ENCODE assay signal across 23 mouse cellular contexts in genomic region chr12:104044343-104044742, GRCm38 (mm10). TPM values are rescaled to one million over a fixed set of nuclear protein-coding genes. Genes with fewer than 3 reads are reported as not detected.
DNase-seq lines count a peak whose midpoint lies in the region; ATAC-seq and TF ChIP-seq lines count a peak whose summit lies in the region.
"Had no signal": no experiment of that assay in that cellular context is flagged by ENCODE, and none has a peak within 500 bp of the region (broad histone marks: within the 10 kb centered on the region; RNA-seq: fewer than 3 reads in every experiment).

Gene Serpina12, minus strand, starts transcription at chr12:104044443.

- no peak within 1 kb of the TSS for H3K4me3 ChIP-seq in liver, adult 2 months (ENCODE audit: insufficient read depth, low read depth, low read length)
- H3K4me3 ChIP-seq in liver, postnatal 0 days (ENCODE audit: low read depth, low read length), result no peak within 1 kb of the TSS
- H3K4me3 ChIP-seq: embryonic facial prominence, embryonic 13.5 days; embryonic facial prominence, embryonic 15.5 days; erythroblast, embryonic 14.5 days; forebrain, embryonic 10.5 days; forebrain, embryonic 12.5 days had no signal

- DNase-seq in liver, adult 2 months (ENCODE audit: extremely low read depth, low read depth, low spot score), result no peak
- no peak for DNase-seq in liver, postnatal 0 days
- no peak for DNase-seq in urinary bladder, postnatal 10 days (ENCODE audit: low spot score)
- DNase-seq: adrenal gland, adult 2 months; adrenal gland, postnatal 10 days; adrenal gland, postnatal 25 days; cerebellum, adult 11-12 months; cerebellum, adult 2 months; cerebellum, adult 9-10 months; cerebellum, postnatal 10 days; cerebellum, postnatal 25 days; embryo, embryonic 11 days had no signal

- peak within 1 kb of the TSS; percentile 70 for H3K27ac ChIP-seq in liver, adult 2 months (replicated peaks; ENCODE audit: insufficient read depth, low read depth, low read length)
- no peak within 1 kb of the TSS for H3K27ac ChIP-seq in liver, postnatal 0 days (ENCODE audit: low read depth)
- H3K27ac ChIP-seq: embryonic facial prominence, embryonic 13.5 days; embryonic facial prominence, embryonic 15.5 days; forebrain, embryonic 10.5 days; forebrain, embryonic 12.5 days had no signal

- no peak for TF ChIP-seq POLR2A in liver, adult 2 months (IDR thresholded peaks at IDR 0.05; ENCODE audit: extremely low read depth, insufficient read depth, low read length)

- ATAC-seq in liver, postnatal 0 days, result no peak
- ATAC-seq in common myeloid progenitor, adult 5-6 weeks (replicated peaks; ENCODE audit: low read depth, poor library complexity, severe bottlenecking), result peak; percentile 42; the same call in 1 of the 2 replicates
- ATAC-seq in granulocyte monocyte progenitor cell, adult 5-6 weeks (replicated peaks; ENCODE audit: poor library complexity, severe bottlenecking), result peak; percentile 38
- ATAC-seq: forebrain, embryonic 14.5 days; forebrain, embryonic 16.5 days had no signal

- H3K27me3 ChIP-seq in liver, adult 2 months (ENCODE audit: control insufficient read depth, insufficient read depth, low read length), result no peaks in the 10 kb centered on the region
- no peaks in the 10 kb centered on the region for H3K27me3 ChIP-seq in liver, postnatal 0 days (ENCODE audit: insufficient read depth, low read length)
- H3K27me3 ChIP-seq: embryonic facial prominence, embryonic 13.5 days; embryonic facial prominence, embryonic 15.5 days; forebrain, embryonic 12.5 days had no signal

- WGBS in liver, adult 2 months, result 86% methylated on average over 7 of the region's 7 CpGs
- WGBS in liver, postnatal 0 days (ENCODE audit: insufficient replicate concordance), result 74% methylated on average over 7 of the region's 7 CpGs

- no peak within 1 kb of the TSS for H3K9ac ChIP-seq in liver, adult 2 months (ENCODE audit: low read depth, low read length)
- H3K9ac ChIP-seq in liver, postnatal 0 days (replicated peaks), result no peak within 1 kb of the TSS
- H3K9ac ChIP-seq: embryonic facial prominence, embryonic 13.5 days; embryonic facial prominence, embryonic 15.5 days; forebrain, embryonic 12.5 days had no signal

- H3K79me2 ChIP-seq in liver, adult 2 months (ENCODE audit: control insufficient read depth, insufficient read depth, low read length), result no peaks in the 10 kb centered on the region

- no peak for TF ChIP-seq CTCF in liver, adult 2 months (IDR thresholded peaks at IDR 0.05; ENCODE audit: low read depth, low read length)
- TF ChIP-seq CTCF in liver, postnatal 0 days (IDR thresholded peaks at IDR 0.05; ENCODE audit: low read depth), result no peak

- no peaks in the 10 kb centered on the region for H3K36me3 ChIP-seq in liver, adult 2 months (ENCODE audit: control insufficient read depth, insufficient read depth, low read length)
- H3K36me3 ChIP-seq in liver, postnatal 0 days (replicated peaks; ENCODE audit: insufficient read depth, low read length), result no peaks in the 10 kb centered on the region
- H3K36me3 ChIP-seq: embryonic facial prominence, embryonic 13.5 days; embryonic facial prominence, embryonic 15.5 days; forebrain, embryonic 10.5 days; forebrain, embryonic 12.5 days had no signal

- peaks cover 22% of the 10 kb centered on the region for H3K4me1 ChIP-seq in liver, adult 2 months (ENCODE audit: control insufficient read depth, insufficient read depth, low read length)
- H3K4me1 ChIP-seq in liver, postnatal 0 days (ENCODE audit: insufficient read depth), result peaks cover 7% of the 10 kb centered on the region; the same call in 1 of the 2 replicates
- H3K4me1 ChIP-seq: embryonic facial prominence, embryonic 13.5 days; embryonic facial prominence, embryonic 15.5 days; forebrain, embryonic 10.5 days; forebrain, embryonic 12.5 days had no signal

- H3K9me3 ChIP-seq in liver, postnatal 0 days (ENCODE audit: low read length), result no peaks in the 10 kb centered on the region
- H3K9me3 ChIP-seq: embryonic facial prominence, embryonic 13.5 days; embryonic facial prominence, embryonic 15.5 days; forebrain, embryonic 10.5 days; forebrain, embryonic 12.5 days had no signal

- H3K4me2 ChIP-seq in liver, postnatal 0 days (ENCODE audit: low read depth, low read length), result no peak within 1 kb of the TSS
- H3K4me2 ChIP-seq: embryonic facial prominence, embryonic 13.5 days; embryonic facial prominence, embryonic 15.5 days; forebrain, embryonic 12.5 days had no signal

- TF ChIP-seq EP300 in liver, postnatal 0 days (IDR thresholded peaks at IDR 0.05; ENCODE audit: low read depth), result no peak

RNA-seq across cellular contexts. Expression of gene Serpina12, which starts in this region (rescaled TPM):
- total RNA-seq in liver, adult 2 months (2014; rRNA removed), result 0.20 and 3.6 TPM in 2 replicates
- polyA plus RNA-seq in liver, adult 2 months (2012; rRNA removed), result 0.56 and 1.8 TPM in 2 replicates
- 0.13 TPM in 2 replicates for polyA plus RNA-seq in liver, postnatal 0 days (2015; fragmentation: Nextera tagmentation; extraction: Ambion mirVana)
- 0.05 TPM in 1 of 2 replicates, not detected in the other for total RNA-seq in common myeloid progenitor, adult 5-6 weeks (2017)
- not detected in 2 replicates for total RNA-seq in granulocyte monocyte progenitor cell, adult 5-6 weeks (2014; fragmentation: Nextera tagmentation)
- total RNA-seq in granulocyte monocyte progenitor cell, adult 5-6 weeks (2017), result 0.13 TPM in 1 of 2 replicates, not detected in the other
- polyA plus RNA-seq: C2C12; embryonic facial prominence, embryonic 11.5 days; embryonic facial prominence, embryonic 13.5 days; erythroblast, embryonic 14.5 days; forebrain, embryonic 10.5 days; forebrain, embryonic 12.5 days; forebrain, embryonic 14.5 days; forebrain, embryonic 16.5 days had no signal

Comparison
In these comparisons a context has a peak if more than half of its experiments do, and no peak if none do; other contexts are left out.
1. Peak in ATAC-seq in common myeloid progenitor, adult 5-6 weeks; RNA of the gene not detected or under 1 TPM.
2. Peak in ATAC-seq in granulocyte monocyte progenitor cell, adult 5-6 weeks; RNA of the gene not detected or under 1 TPM.